Mouse (Mus musculus): Measurements from ENCODE around the gene Arl3. TPM values are rescaled to one million over a fixed set of nuclear protein-coding genes. Genes with fewer than 3 reads are reported as not detected.

Gene Arl3
- polyA plus RNA-seq, 1 experiment from 2014 or later = 85.4 TPM

GRCm38 (mm10) chr19:46502069-46502455, 70.9 kb downstream of the Arl3 start:
- Histone ChIP-seq H3K4me3 (ENCODE audit: low read depth, low read length) (peak overlapping the region; percentile 96), H3K9ac (peak overlapping the region; percentile 93), H3K27ac (ENCODE audit: low read depth) (peak overlapping the region; percentile 100), H3K9me3 (ENCODE audit: low read depth, low read length) (no peaks in the 10 kb centered on the region), H3K36me3 (ENCODE audit: insufficient read depth) (peaks cover 31% of the 10 kb centered on the region), H3K4me1 (ENCODE audit: insufficient read depth) (peaks cover 15% of the 10 kb centered on the region), H3K27me3 (ENCODE audit: insufficient read depth, low read length) (no peaks in the 10 kb centered on the region), H3K4me2 (peak overlapping the region; percentile 94)
- no peak for TF ChIP-seq CTCF (IDR thresholded peaks at IDR 0.05; ENCODE audit: low read depth)
- DNase-seq (peak; percentile 80), ATAC-seq (ENCODE audit: insufficient read depth) (no peak)
- under 1% methylated on average over 44 of the region's 46 CpGs for WGBS

GRCm38 (mm10) chr19:46501401-46502068, 71.5 kb downstream of the Arl3 start, which contains the start of gene Trim8:
Gene Trim8 (plus strand): TSS chr19:46501702.
- Histone ChIP-seq H3K4me2 (peak within 1 kb of the TSS; percentile 94), H3K27me3 (ENCODE audit: insufficient read depth, low read length) (no peaks in the 10 kb centered on the region), H3K4me3 (ENCODE audit: low read depth, low read length) (peak within 1 kb of the TSS; percentile 96), H3K9me3 (ENCODE audit: low read depth, low read length) (no peaks in the 10 kb centered on the region), H3K27ac (ENCODE audit: low read depth) (peak within 1 kb of the TSS; percentile 100), H3K36me3 (ENCODE audit: insufficient read depth) (peaks cover 26% of the 10 kb centered on the region), H3K4me1 (ENCODE audit: insufficient read depth) (peaks cover 13% of the 10 kb centered on the region), H3K9ac (peak within 1 kb of the TSS; percentile 93)
- WGBS = 0% methylated on average over 57 of the region's 64 CpGs
- ATAC-seq (ENCODE audit: insufficient read depth) = peak; percentile 30
- peak; percentile 85 for DNase-seq
- TF ChIP-seq CTCF (IDR thresholded peaks at IDR 0.05; ENCODE audit: low read depth) = no peak

DNA sequence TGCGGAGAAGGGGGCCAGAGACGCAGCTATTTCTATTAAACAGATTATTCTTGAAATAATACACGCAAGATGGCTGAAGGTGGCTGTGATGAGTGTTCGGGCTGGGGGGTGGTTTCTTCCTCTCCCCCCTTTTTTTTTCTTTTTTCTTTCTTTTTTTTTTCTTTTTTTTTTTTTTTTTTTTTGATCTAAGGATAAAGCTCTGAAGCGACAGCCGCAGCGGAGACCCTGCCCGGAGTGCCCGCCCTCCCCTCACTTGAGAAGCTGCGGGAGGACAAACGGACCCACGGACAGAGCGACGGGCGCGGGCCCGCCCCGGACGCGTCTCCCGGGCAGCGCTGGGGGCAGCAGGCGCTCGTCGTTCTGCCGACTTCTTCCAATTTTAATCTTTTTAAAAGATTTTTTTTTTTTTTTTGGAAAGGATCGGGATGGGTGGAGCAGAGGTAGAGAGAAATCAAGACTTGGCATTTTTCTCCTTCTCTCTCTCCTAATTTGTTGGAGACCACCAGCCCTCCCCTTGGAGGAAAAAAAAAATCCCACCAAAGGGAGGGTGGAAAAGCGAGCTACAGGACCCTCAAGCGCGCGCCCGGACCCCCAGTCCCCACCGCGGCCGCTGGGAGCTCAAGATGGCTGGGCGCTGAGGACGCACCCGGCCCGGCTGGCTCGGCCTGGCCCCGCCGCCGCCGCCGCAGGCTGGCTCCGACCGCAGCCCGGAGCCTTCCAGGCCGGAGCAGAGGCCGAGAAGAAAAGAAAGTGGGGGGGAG, 72.2 kb downstream of the Arl3 start:
- ATAC-seq (ENCODE audit: insufficient read depth) (peak; percentile 16), DNase-seq (peak; percentile 79)
- Histone ChIP-seq H3K4me1 (ENCODE audit: insufficient read depth) (peaks cover 5% of the 10 kb centered on the region), H3K4me2 (peak overlapping the region; percentile 94), H3K9ac (peak overlapping the region; percentile 93), H3K4me3 (ENCODE audit: low read depth, low read length) (peak overlapping the region; percentile 96), H3K9me3 (ENCODE audit: low read depth, low read length) (no peaks in the 10 kb centered on the region), H3K36me3 (ENCODE audit: insufficient read depth) (peaks cover 18% of the 10 kb centered on the region), H3K27me3 (ENCODE audit: insufficient read depth, low read length) (no peaks in the 10 kb centered on the region), H3K27ac (ENCODE audit: low read depth) (peak overlapping the region; percentile 100)
- under 1% methylated on average over 47 of the region's 50 CpGs for WGBS
- no peak for TF ChIP-seq CTCF (IDR thresholded peaks at IDR 0.05; ENCODE audit: low read depth)

- no peaks in the 10 kb centered on the region for H3K9me3 ChIP-seq (ENCODE audit: low read depth, low read length)
- peak overlapping the region; percentile 100 for H3K27ac ChIP-seq (ENCODE audit: low read depth)
- H3K4me1 ChIP-seq (ENCODE audit: insufficient read depth) = no peaks in the 10 kb centered on the region
- H3K36me3 ChIP-seq (ENCODE audit: insufficient read depth) = peaks cover 11% of the 10 kb centered on the region; the same call in 1 of the 2 replicates
- peak overlapping the region; percentile 94 for H3K4me2 ChIP-seq
- no peaks in the 10 kb centered on the region for H3K27me3 ChIP-seq (ENCODE audit: insufficient read depth, low read length)
- TF ChIP-seq CTCF (IDR thresholded peaks at IDR 0.05; ENCODE audit: low read depth) = no peak
- WGBS = under 1% methylated on average over 52 of the region's 52 CpGs
- peak; percentile 100 for DNase-seq
- ATAC-seq (ENCODE audit: insufficient read depth) = peak; percentile 72
- H3K4me3 ChIP-seq (ENCODE audit: low read depth, low read length) = peak overlapping the region; percentile 96
- H3K9ac ChIP-seq = peak overlapping the region; percentile 93
These were observed 73.0 kb downstream of the Arl3 start for GRCm38 (mm10) chr19:46499836-46500580.

DNA sequence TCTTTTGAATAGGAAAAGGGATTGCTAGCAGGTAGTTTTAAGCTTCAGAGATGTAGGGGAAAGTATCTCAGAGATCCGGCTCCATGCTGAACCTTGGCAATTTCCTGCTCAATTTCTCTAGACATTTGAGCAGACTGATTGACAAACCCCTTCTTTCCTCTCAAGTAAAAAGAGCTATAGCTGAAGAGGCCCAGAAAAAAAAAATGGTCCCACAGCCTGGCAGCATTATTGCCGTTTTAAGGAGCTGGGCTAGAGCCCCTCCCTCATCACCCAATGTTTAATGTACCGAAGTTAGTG, 73.5 kb downstream of the Arl3 start:
- TF ChIP-seq CTCF (IDR thresholded peaks at IDR 0.05; ENCODE audit: low read depth) = no peak
- H3K36me3 ChIP-seq (ENCODE audit: insufficient read depth) = 0 out of 2 replicates have a peak, but pooled peaks cover 7% of the 10 kb centered on the region
- peak overlapping the region; percentile 51 for H3K4me2 ChIP-seq
- peak overlapping the region; percentile 69; the same call in 1 of the 2 replicates for H3K27ac ChIP-seq (ENCODE audit: low read depth)
- H3K9ac ChIP-seq = no peak overlapping the region
- DNase-seq (no peak), ATAC-seq (ENCODE audit: insufficient read depth) (no peak)
- WGBS = 2% methylated on average over 3 of the region's 3 CpGs
- H3K27me3 ChIP-seq (ENCODE audit: insufficient read depth, low read length) = no peaks in the 10 kb centered on the region
- no peaks in the 10 kb centered on the region for H3K4me1 ChIP-seq (ENCODE audit: insufficient read depth)
- peak overlapping the region; percentile 8; the same call in 1 of the 2 replicates for H3K4me3 ChIP-seq (ENCODE audit: low read depth, low read length)
- H3K9me3 ChIP-seq (ENCODE audit: low read depth, low read length) = no peaks in the 10 kb centered on the region

DNA sequence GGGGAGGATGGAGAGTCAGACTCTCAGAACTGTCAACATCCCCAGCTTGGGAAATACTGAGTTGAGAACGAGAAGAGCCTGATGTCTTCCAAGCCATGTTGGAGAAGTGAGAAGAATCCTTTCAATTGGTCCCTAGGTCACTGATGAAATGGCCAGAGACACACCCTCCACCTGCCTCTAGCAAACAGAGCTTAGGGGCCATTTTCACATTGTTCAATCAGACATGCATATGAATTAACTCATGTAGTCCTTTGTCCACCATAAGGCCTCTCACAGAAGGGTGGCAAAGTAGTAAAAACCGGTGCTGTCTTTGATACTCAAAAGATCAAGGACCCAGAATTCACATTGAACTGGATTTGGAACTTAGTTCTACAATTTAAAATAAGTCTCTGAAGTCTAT, 75.8 kb downstream of the Arl3 start:
- no peaks in the 10 kb centered on the region for H3K27me3 ChIP-seq (ENCODE audit: insufficient read depth, low read length)
- H3K4me3 ChIP-seq (ENCODE audit: low read depth, low read length) = no peak overlapping the region
- H3K4me2 ChIP-seq = no peak overlapping the region
- H3K4me1 ChIP-seq (ENCODE audit: insufficient read depth) = no peaks in the 10 kb centered on the region
- 67% methylated on average over 2 of the region's 2 CpGs for WGBS
- no peak overlapping the region for H3K9ac ChIP-seq
- no peak overlapping the region for H3K27ac ChIP-seq (ENCODE audit: low read depth)
- no peaks in the 10 kb centered on the region for H3K36me3 ChIP-seq (ENCODE audit: insufficient read depth)
- no peaks in the 10 kb centered on the region for H3K9me3 ChIP-seq (ENCODE audit: low read depth, low read length)
- ATAC-seq (ENCODE audit: insufficient read depth) (no peak), DNase-seq (no peak)
- no peak for TF ChIP-seq CTCF (IDR thresholded peaks at IDR 0.05; ENCODE audit: low read depth)

Measured in lung, embryonic 14.5 days (tissue).